Mouse (Mus musculus) macrophage (primary cell): ENCODE measurements around the gene Snhg11. TPM values are rescaled to one million over a fixed set of nuclear protein-coding genes. Genes with fewer than 3 reads are reported as not detected.

Experiments used
- H3K27ac ChIP-seq: fragments of 350-480 bp; formaldehyde crosslinking; 2 replicates; pipeline ENCODE4 v1.9.0; 2021
- H3K36me3 ChIP-seq: fragments of 350-480 bp; formaldehyde crosslinking; 2 replicates; pipeline ENCODE4 v1.9.0; 2021; ENCODE audit errors: inconsistent target
- H3K4me3 ChIP-seq: fragments of 350-480 bp; formaldehyde crosslinking; 2 replicates; pipeline ENCODE4 v1.9.0; 2021; ENCODE audit errors: inconsistent target
- H3K79me2 ChIP-seq: fragments of 350-480 bp; formaldehyde crosslinking; 2 replicates; pipeline ENCODE4 v1.9.0; 2021; ENCODE audit errors: inconsistent target
- WGBS: methylation state at CpG from one replicate; pipeline ENCODE4 v1.1.7; 2026; ENCODE audit warnings: inconsistent platforms; ENCODE audit not compliant: missing documents; 5-methylcytosine and 5-hydroxymethylcytosine counted together
- polyA plus RNA-seq: library from polyadenylated mRNA; stranded (reverse); fragments of 250-400 nt; gene quantifications from 3 replicates; pipeline ENCODE4 v1.2.4, GENCODE M21; 2018; ENCODE audit warnings: inconsistent platforms
- total RNA-seq, 78 experiments: library from RNA; depleted of rRNA; stranded (reverse); fragments of 250-400 nt; gene quantifications; 1 replicate in 9 of 78; 2 replicates in 24 of 78; 3 replicates in 43 of 78; 4 replicates in 2 of 78; pipeline ENCODE4 v1.2.4; 2018; ENCODE audit warnings: inconsistent platforms in 56 of 78

The Snhg11 gene
- total RNA-seq (2018; cell fraction: chromatin; rRNA removed), result 1 to 10 TPM in 16 of 26 experiments, under 1 TPM in 10; 0.26 to 4.8 (median 1.4) TPM
- total RNA-seq (2018; cell fraction: cytosol; rRNA removed), result under 1 TPM in 13 of 26 experiments, not detected in 13; under 0.01 to 0.39 (median 0.05) TPM
- total RNA-seq (2018; cell fraction: nucleus; rRNA removed), result 1 to 10 TPM in 12 of 26 experiments, under 1 TPM in 13, not detected in 1; 0.10 to 2.7 (median 0.86) TPM
- 0.05 to 0.26 TPM (median 0.09 TPM) in 3 replicates for polyA plus RNA-seq

- H3K27ac ChIP-seq, result no peak within 1 kb of the TSS
- H3K4me3 ChIP-seq, result no peak within 1 kb of the TSS
- WGBS, result 11% methylated on average over 36 of the region's 36 CpGs
- no peaks in the 10 kb centered on the region for H3K36me3 ChIP-seq
- no peaks in the 10 kb centered on the region for H3K79me2 ChIP-seq
Measured at GRCm38 (mm10) chr2:158375443-158376122, at the start of gene Snhg11. TSS of gene Snhg11 (plus strand) at chr2:158375638.

- WGBS, result 77% methylated on average over 13 of the region's 13 CpGs
- Histone ChIP-seq H3K27ac (no peak overlapping the region), H3K79me2 (no peaks in the 10 kb centered on the region), H3K36me3 (no peaks in the 10 kb centered on the region), H3K4me3 (no peak overlapping the region)
Measured at GRCm38 (mm10) chr2:158334356-158334755, 41.1 kb upstream of the Snhg11 start.

- Histone ChIP-seq H3K27ac (no peak overlapping the region), H3K4me3 (no peak overlapping the region), H3K79me2 (no peaks in the 10 kb centered on the region), H3K36me3 (no peaks in the 10 kb centered on the region)
- WGBS, result 92% methylated on average over 10 of the region's 10 CpGs
Measured at GRCm38 (mm10) chr2:158337698-158338097, 37.7 kb upstream of the Snhg11 start.

- Histone ChIP-seq H3K79me2 (no peaks in the 10 kb centered on the region), H3K27ac (no peak overlapping the region), H3K36me3 (no peaks in the 10 kb centered on the region), H3K4me3 (no peak overlapping the region)
- 38% methylated on average over 11 of the region's 11 CpGs for WGBS
Measured at GRCm38 (mm10) chr2:158339948-158340564, 35.4 kb upstream of the Snhg11 start.

DNA sequence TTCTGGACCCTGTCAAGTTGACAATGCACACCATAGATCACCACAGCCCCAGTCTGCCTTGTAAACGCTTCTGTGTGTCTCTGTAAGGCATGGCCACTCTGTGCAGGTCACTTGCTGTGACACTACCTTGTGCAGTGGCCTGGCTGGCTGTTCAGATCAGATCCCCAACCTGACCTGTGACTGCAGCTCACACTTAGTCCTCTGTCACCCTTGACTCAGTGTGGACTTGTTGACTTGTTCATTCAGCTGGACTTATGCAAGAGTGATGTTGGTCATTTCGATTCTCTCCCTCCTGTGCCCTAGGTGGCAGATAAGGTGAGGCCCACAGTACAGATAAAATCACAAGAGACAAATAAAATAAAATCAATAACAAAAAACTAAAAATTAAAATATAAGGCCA lies 34.1 kb upstream of the Snhg11 start:
- Histone ChIP-seq H3K79me2 (no peaks in the 10 kb centered on the region), H3K27ac (no peak overlapping the region), H3K4me3 (no peak overlapping the region), H3K36me3 (no peaks in the 10 kb centered on the region)
- 68% methylated on average over 2 of the region's 2 CpGs for WGBS

DNA sequence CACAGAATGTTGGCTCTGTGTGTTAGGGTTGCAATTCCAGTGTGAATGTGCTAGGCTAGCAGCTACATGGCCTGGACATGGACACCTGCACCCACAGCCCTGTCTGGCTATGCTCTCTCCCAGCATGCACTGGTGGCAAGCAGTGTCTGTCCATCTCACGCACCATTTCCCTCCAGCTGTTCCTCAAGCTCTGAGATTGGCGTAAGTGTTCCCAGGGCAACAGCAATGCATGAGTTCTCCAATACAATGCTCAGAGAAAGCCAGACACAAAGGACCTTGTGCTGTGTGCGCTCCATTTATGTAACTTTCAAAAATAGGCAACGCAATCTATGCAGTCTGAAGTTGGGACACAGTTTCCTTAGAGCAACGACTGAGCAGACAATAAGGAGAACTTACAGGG lies 31.9 kb upstream of the Snhg11 start:
- Histone ChIP-seq H3K79me2 (no peaks in the 10 kb centered on the region), H3K27ac (no peak overlapping the region), H3K36me3 (no peaks in the 10 kb centered on the region), H3K4me3 (no peak overlapping the region)
- 74% methylated on average over 5 of the region's 5 CpGs for WGBS

- Histone ChIP-seq H3K36me3 (no peaks in the 10 kb centered on the region), H3K79me2 (no peaks in the 10 kb centered on the region), H3K4me3 (no peak overlapping the region), H3K27ac (no peak overlapping the region)
- 59% methylated on average over 6 of the region's 6 CpGs for WGBS
Measured at GRCm38 (mm10) chr2:158346467-158346866, 29.0 kb upstream of the Snhg11 start.

DNA sequence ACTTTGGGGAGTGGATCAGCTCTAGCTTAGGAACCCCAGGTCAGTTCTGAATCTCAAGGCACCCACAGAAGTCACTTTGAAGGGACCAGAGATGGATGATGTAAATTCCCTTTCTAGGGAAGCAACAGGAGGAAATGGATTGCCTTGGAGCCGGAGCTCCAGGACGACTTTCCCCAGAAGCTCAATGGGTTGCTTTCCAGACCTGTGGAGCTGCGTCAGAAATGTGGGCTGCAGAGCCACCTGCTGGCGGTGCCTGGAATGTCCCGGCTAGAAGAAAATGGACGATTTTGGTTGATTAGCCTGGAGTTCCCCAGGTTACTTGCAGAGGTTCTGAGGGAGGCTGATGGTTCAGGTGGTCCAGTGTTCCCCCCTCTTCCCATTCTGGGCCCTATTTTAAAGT lies 27.6 kb upstream of the Snhg11 start:
- H3K36me3 ChIP-seq, result no peaks in the 10 kb centered on the region
- 0% methylated on average over 6 of the region's 6 CpGs for WGBS

DNA sequence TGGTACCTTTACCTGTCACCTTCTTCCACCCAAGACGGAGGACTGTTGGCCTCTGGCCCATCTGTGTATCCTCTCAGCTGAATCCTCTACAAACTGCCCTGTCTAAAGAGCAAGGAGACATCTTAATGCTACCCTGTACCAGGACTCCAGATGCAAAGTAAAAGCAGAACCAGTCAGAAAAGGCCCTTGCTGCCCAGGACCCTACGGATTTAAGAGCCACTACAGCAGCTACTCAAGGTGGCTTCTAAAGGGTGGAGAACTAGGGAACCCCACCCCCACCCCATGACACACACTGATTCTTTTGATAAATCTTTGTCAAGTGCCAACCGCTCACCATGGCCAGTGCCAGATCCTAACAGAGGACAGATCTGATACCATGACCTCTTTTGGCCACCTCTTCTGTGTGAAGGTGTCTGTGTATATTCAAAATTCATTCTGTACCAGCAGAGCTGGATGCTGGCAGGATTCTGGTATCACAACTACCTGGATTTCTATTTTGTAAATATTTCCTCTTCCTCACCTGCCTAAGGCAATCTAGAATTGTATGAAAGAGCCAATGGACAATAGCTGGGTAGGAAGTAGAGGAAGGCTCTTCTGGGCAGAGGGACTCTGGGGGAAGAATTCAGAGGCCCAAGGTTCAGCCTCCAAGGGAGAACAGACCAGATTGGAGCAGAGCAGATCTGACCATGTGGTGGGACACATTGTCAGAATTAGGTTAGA lies 22.5 kb upstream of the Snhg11 start:
- no peak overlapping the region for H3K4me3 ChIP-seq
- no peaks in the 10 kb centered on the region for H3K79me2 ChIP-seq
- no peak overlapping the region for H3K27ac ChIP-seq
- WGBS, result 78% methylated on average over 2 of the region's 3 CpGs
- H3K36me3 ChIP-seq, result peaks cover 22% of the 10 kb centered on the region

More for the DNA sequence above, 27.6 kb upstream of the Snhg11 start:
- Histone ChIP-seq H3K79me2 (no peaks in the 10 kb centered on the region), H3K4me3 (no peak overlapping the region), H3K27ac (no peak overlapping the region)

GRCm38 (mm10) chr2:158354348-158355114 lies 20.9 kb upstream of the Snhg11 start:
- 88% methylated on average over 7 of the region's 7 CpGs for WGBS

GRCm38 (mm10) chr2:158355238-158355637 lies 20.2 kb upstream of the Snhg11 start:
- Histone ChIP-seq H3K79me2 (peaks cover 18% of the 10 kb centered on the region), H3K4me3 (no peak overlapping the region), H3K36me3 (peaks cover 36% of the 10 kb centered on the region), H3K27ac (no peak overlapping the region)
- 95% methylated on average over 2 of the region's 2 CpGs for WGBS

More at GRCm38 (mm10) chr2:158354348-158355114, 20.9 kb upstream of the Snhg11 start:
- H3K4me3 ChIP-seq, result no peak overlapping the region
- H3K27ac ChIP-seq, result no peak overlapping the region
- peaks cover 36% of the 10 kb centered on the region for H3K36me3 ChIP-seq
- H3K79me2 ChIP-seq, result peaks cover 11% of the 10 kb centered on the region

DNA sequence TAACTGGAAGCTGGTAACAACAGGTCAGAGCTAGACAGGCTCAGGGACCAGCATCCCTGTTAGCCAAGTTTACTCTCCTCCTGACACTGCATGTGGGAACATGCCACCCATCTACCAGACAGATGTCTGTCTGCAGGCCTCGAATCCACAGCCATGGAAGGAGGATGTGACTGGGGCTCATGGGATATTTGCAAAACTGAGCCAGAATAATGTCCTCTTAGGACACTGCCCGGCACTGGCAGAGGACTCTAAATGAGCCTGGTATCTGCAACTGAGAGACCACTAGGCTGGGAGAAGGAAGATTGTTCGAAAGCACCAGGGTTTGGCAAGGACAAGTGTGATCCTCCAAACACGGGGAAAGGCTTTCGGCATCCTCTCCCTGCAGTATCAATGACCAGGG lies 19.3 kb upstream of the Snhg11 start:
- Histone ChIP-seq H3K79me2 (peaks cover 27% of the 10 kb centered on the region), H3K27ac (no peak overlapping the region), H3K36me3 (peaks cover 36% of the 10 kb centered on the region), H3K4me3 (no peak overlapping the region)
- 96% methylated on average over 5 of the region's 5 CpGs for WGBS

DNA sequence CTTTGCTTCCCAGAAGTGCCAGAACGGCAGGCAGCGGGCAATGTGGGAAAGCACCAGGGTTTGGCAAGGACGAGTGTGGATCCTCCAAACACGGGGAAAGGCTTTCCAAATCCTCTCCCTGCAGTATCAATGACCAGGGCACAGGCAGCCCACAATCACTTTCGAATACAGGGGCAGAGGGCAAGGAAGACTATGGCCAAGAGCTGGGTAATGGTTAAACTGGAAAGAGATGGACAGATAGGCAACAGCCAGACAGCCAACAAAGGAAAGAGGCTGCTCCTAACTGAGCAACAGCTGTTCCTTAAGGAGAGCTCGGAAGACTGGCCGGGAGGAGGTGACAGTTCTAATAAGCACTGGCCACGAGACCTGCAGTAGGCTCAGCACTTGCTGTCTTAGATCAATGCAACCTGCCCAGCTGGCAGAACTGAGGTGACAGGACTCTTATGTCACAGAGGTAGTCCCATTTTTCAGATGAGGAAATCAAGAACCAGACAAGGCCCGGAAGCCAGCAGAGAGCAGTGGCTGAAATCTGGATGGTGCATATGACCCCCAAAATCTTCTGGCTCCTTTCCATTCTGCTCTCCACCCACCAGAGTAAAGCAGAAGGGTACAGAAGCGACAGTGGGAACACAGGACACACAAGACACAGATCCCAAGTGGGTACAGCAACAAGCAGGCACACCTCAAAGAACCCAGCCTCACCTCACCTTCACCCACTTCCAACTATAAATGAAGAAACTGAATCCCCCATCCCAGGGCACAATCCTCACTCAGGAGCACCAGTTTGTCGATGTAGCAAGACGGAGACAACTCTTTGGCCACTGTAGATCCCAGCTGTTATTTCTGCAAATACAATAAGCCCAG lies 15.4 kb upstream of the Snhg11 start:
- Histone ChIP-seq H3K27ac (peak overlapping the region; percentile 51; the same call in 1 of the 2 replicates), H3K36me3 (peaks cover 36% of the 10 kb centered on the region), H3K79me2 (peaks cover 29% of the 10 kb centered on the region), H3K4me3 (peak overlapping the region; percentile 74)
- WGBS, result 80% methylated on average over 12 of the region's 12 CpGs
